Comparison of ENCODE assay signal across 26 mouse cellular contexts in the genomic region with DNA sequence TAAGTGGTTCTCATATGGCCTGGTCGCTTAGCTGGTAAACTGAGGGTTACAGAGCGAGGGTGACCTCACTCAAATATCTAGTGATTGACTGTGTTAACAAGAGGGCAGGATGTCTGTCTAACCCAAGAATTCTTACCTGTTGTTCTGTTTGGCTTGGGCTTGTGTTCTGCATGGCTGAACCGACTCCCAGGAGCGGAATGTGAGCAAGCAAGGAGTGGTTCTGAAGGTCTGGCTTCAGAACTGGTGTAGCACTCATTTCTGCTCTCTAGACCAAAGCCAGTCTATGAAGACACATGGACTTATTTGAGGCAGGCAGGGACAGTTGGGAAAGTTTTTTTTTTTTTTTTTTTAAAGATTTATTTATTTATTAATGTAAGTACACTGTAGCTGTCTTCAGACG. TPM values are rescaled to one million over a fixed set of nuclear protein-coding genes. Genes with fewer than 3 reads are reported as not detected.
DNase-seq lines count a peak whose midpoint lies in the region; ATAC-seq lines count a peak whose summit lies in the region.
"Had no signal": no experiment of that assay in that cellular context is flagged by ENCODE, and none has a peak within 500 bp of the region (broad histone marks: within the 10 kb centered on the region; RNA-seq: fewer than 3 reads in every experiment).

No protein-coding gene starts in this region.

- H3K9me3 ChIP-seq in kidney, embryonic 14.5 days (ENCODE audit: control insufficient read depth, low read length): no peaks in the 10 kb centered on the region
- H3K9me3 ChIP-seq in kidney, embryonic 16.5 days (ENCODE audit: low read length): no peaks in the 10 kb centered on the region
- no peaks in the 10 kb centered on the region for H3K9me3 ChIP-seq in neural tube, embryonic 15.5 days (replicated peaks)
- H3K9me3 ChIP-seq: embryonic facial prominence, embryonic 15.5 days; G1E; heart, embryonic 12.5 days; limb, embryonic 15.5 days; lung, embryonic 15.5 days had no signal

- H3K27me3 ChIP-seq in kidney, embryonic 14.5 days (ENCODE audit: control insufficient read depth, insufficient read depth, low read length): no peaks in the 10 kb centered on the region
- H3K27me3 ChIP-seq in kidney, embryonic 16.5 days (ENCODE audit: insufficient read depth, low read length): no peaks in the 10 kb centered on the region
- H3K27me3 ChIP-seq in neural tube, embryonic 15.5 days (replicated peaks): no peaks in the 10 kb centered on the region
- H3K27me3 ChIP-seq: embryonic facial prominence, embryonic 15.5 days; heart, embryonic 12.5 days; limb, embryonic 15.5 days; lung, embryonic 15.5 days had no signal

- no peak overlapping the region for H3K27ac ChIP-seq in kidney, embryonic 14.5 days (ENCODE audit: low read depth, low read length)
- no peak overlapping the region for H3K27ac ChIP-seq in kidney, embryonic 16.5 days (ENCODE audit: low read length)
- no peak overlapping the region for H3K27ac ChIP-seq in neural tube, embryonic 15.5 days (replicated peaks)
- H3K27ac ChIP-seq: embryonic facial prominence, embryonic 15.5 days; left cerebral cortex, adult 2 months; limb, embryonic 15.5 days; liver, embryonic 14.5 days; lung, embryonic 15.5 days had no signal

- H3K4me2 ChIP-seq in kidney, embryonic 14.5 days (replicated peaks; ENCODE audit: low read depth, low read length): no peak overlapping the region
- H3K4me2 ChIP-seq in kidney, embryonic 16.5 days (replicated peaks; ENCODE audit: low read depth, low read length): no peak overlapping the region
- no peak overlapping the region for H3K4me2 ChIP-seq in neural tube, embryonic 15.5 days
- H3K4me2 ChIP-seq: embryonic facial prominence, embryonic 15.5 days; heart, embryonic 12.5 days; limb, embryonic 15.5 days; lung, embryonic 15.5 days had no signal

- no peak for ATAC-seq in kidney, embryonic 14.5 days (ENCODE audit: low FRiP score, low TSS enrichment)
- peak; percentile 73 for ATAC-seq in kidney, embryonic 16.5 days (ENCODE audit: low FRiP score, low TSS enrichment)
- peak; percentile 7; the same call in 1 of the 2 replicates for ATAC-seq in neural tube, embryonic 15.5 days (ENCODE audit: low FRiP score)
- ATAC-seq: CD4-positive, CD25-positive, alpha-beta regulatory T cell, adult 4 months; forebrain, embryonic 14.5 days; intestine, postnatal 0 days; midbrain, embryonic 16.5 days had no signal

- no peak overlapping the region for H3K9ac ChIP-seq in kidney, embryonic 14.5 days (ENCODE audit: low read depth, low read length)
- H3K9ac ChIP-seq in kidney, embryonic 16.5 days (replicated peaks; ENCODE audit: low read length): no peak overlapping the region
- no peak overlapping the region for H3K9ac ChIP-seq in neural tube, embryonic 15.5 days (replicated peaks)
- H3K9ac ChIP-seq: embryonic facial prominence, embryonic 15.5 days; heart, embryonic 12.5 days; limb, embryonic 15.5 days; liver, embryonic 14.5 days; lung, embryonic 15.5 days had no signal

- peaks cover 2% of the 10 kb centered on the region; the same call in 1 of the 2 replicates for H3K36me3 ChIP-seq in kidney, embryonic 14.5 days (ENCODE audit: control insufficient read depth, insufficient read depth, low read length)
- H3K36me3 ChIP-seq in kidney, embryonic 16.5 days (ENCODE audit: insufficient read depth, low read length): peaks cover 4% of the 10 kb centered on the region; the same call in 1 of the 2 replicates
- no peaks in the 10 kb centered on the region for H3K36me3 ChIP-seq in neural tube, embryonic 15.5 days

- 82% methylated on average over 5 of the region's 5 CpGs for WGBS in kidney, embryonic 14.5 days
- WGBS in kidney, embryonic 16.5 days: 70% methylated on average over 5 of the region's 5 CpGs
- 92% methylated on average over 5 of the region's 5 CpGs for WGBS in neural tube, embryonic 15.5 days

- peaks cover 12% of the 10 kb centered on the region for H3K4me1 ChIP-seq in kidney, embryonic 14.5 days (ENCODE audit: control insufficient read depth, insufficient read depth, low read length)
- H3K4me1 ChIP-seq in kidney, embryonic 16.5 days (ENCODE audit: insufficient read depth, low read length): peaks cover 22% of the 10 kb centered on the region
- H3K4me1 ChIP-seq in neural tube, embryonic 15.5 days: peaks cover 28% of the 10 kb centered on the region

- peak; percentile 64 for DNase-seq in kidney, adult 11 months
- peak; percentile 51 for DNase-seq in ZHBTc4 (ENCODE audit: low read depth, low spot score)
- no peak for DNase-seq in thymus, adult 18-20 months
- DNase-seq in left cerebral cortex, adult 8-10 months (ENCODE audit: low spot score in 2 of 2): no peak
- DNase-seq: adrenal gland, postnatal 36 days; cerebellum, adult 9-10 months; heart, postnatal 10 days; layer of hippocampus, adult 9-11 months; left cerebral cortex, postnatal 4 days; lung, postnatal 4 days; thymus, adult 2 months had no signal

- H3K4me3 ChIP-seq in kidney, embryonic 14.5 days (ENCODE audit: low read length): no peak overlapping the region
- no peak overlapping the region for H3K4me3 ChIP-seq in kidney, embryonic 16.5 days (ENCODE audit: low read length)
- no peak overlapping the region for H3K4me3 ChIP-seq in neural tube, embryonic 15.5 days (replicated peaks)
- H3K4me3 ChIP-seq: embryonic facial prominence, embryonic 15.5 days; heart, embryonic 12.5 days; left cerebral cortex, adult 2 months; limb, embryonic 15.5 days; lung, embryonic 15.5 days; myocyte had no signal

RNA-seq across cellular contexts. Expression of a gene that starts 30.5 kb away (rescaled TPM):
- 82.6 and 86.2 TPM in 2 replicates for polyA plus RNA-seq in kidney, embryonic 14.5 days (2014; fragmentation: Nextera tagmentation; extraction: Ambion mirVana)
- polyA plus RNA-seq in kidney, embryonic 16.5 days (2015; fragmentation: Nextera tagmentation; extraction: Ambion mirVana): 50.3 and 56.2 TPM in 2 replicates
- 130 and 145 TPM in 2 replicates for polyA plus RNA-seq in neural tube, embryonic 15.5 days (2015; fragmentation: Nextera tagmentation; extraction: Ambion mirVana)
- 100 to 1,000 TPM; 168 to 185 (median 177) TPM for total RNA-seq in left cerebral cortex, adult 8-10 months (2022)

Comparison
In these comparisons a context has a peak if more than half of its experiments do, and no peak if none do; other contexts are left out.
1. DNase-seq: peak in kidney, adult 11 months (single experiment) and ZHBTc4 (single experiment); none in thymus, adult 18-20 months (0 of 2) and left cerebral cortex, adult 8-10 months (0 of 2).